Mouse (Mus musculus) central nervous system, embryonic 11.5 days (tissue): ENCODE data around the gene Olfr453. TPM values are rescaled to one million over a fixed set of nuclear protein-coding genes. Genes with fewer than 3 reads are reported as not detected.

Experiments
- polyA plus RNA-seq: library from polyadenylated mRNA; depleted of rRNA; stranded (reverse); fragments of >200 nt; gene quantifications from 2 replicates; pipeline ENCODE4 v1.2.3, GENCODE M21; 2012; rRNA removed

Olfr453 gene
- not detected in 2 replicates for polyA plus RNA-seq

GRCm38 (mm10) chr6:42739071-42739470 is at the start of gene Olfr453:
Gene Olfr453, plus strand, starts transcription at chr6:42739371.

GRCm38 (mm10) chr6:42709291-42710211 is 29.6 kb upstream of the Olfr453 start, which contains the start of gene Tcaf1:
Gene Tcaf1, minus strand, starts transcription at chr6:42710088.

GRCm38 (mm10) chr6:42756104-42756503 is 16.9 kb downstream of the Olfr453 start, which contains the start of gene Olfr38:
Gene Olfr38, plus strand, starts transcription at chr6:42756404.

GRCm38 (mm10) chr6:42784793-42785192 is 45.6 kb downstream of the Olfr453 start, which contains the start of gene Olfr452:
Gene Olfr452, plus strand, starts transcription at chr6:42785093.

Other genes with a start within 250 kb of the Olfr453 start
- gene Olfr455, start 191.8 kb upstream of the Olfr453 start, polyA plus RNA-seq = not detected in 2 replicates
- gene Tcaf3, start 141.7 kb upstream of the Olfr453 start, polyA plus RNA-seq = not detected in 2 replicates
- gene Tcaf2, start 94.1 kb upstream of the Olfr453 start, polyA plus RNA-seq = 2.9 and 3.8 TPM in 2 replicates
- gene Tcaf1, start 29.3 kb upstream of the Olfr453 start, polyA plus RNA-seq = 85.2 and 88.9 TPM in 2 replicates
- not detected in 2 replicates for gene Olfr38, start 17.0 kb downstream of the Olfr453 start, polyA plus RNA-seq
- not detected in 2 replicates for gene Olfr452, start 45.7 kb downstream of the Olfr453 start, polyA plus RNA-seq
- gene Olfr450, start 72.6 kb downstream of the Olfr453 start, polyA plus RNA-seq = not detected in 2 replicates
- not detected in 2 replicates for gene Olfr449, start 95.0 kb downstream of the Olfr453 start, polyA plus RNA-seq
- not detected in 2 replicates for gene Olfr448, start 151.1 kb downstream of the Olfr453 start, polyA plus RNA-seq
- not detected in 2 replicates for gene Olfr447, start 169.5 kb downstream of the Olfr453 start, polyA plus RNA-seq
- not detected in 2 replicates for gene Olfr446, start 182.0 kb downstream of the Olfr453 start, polyA plus RNA-seq
- gene Olfr444, start 209.7 kb downstream of the Olfr453 start, polyA plus RNA-seq = not detected in 2 replicates